Comparison of ENCODE assay signal across 33 mouse cellular contexts in genomic region chr9:8749878-8750277, GRCm38 (mm10).
"Had no signal": no experiment of that assay in that cellular context is flagged by ENCODE, and none has a peak within 500 bp of the region (broad histone marks: within the 10 kb centered on the region; RNA-seq: fewer than 3 reads in every experiment).

No protein-coding gene starts in this region.

- H3K9ac ChIP-seq: limb, embryonic 12.5 days; limb, embryonic 13.5 days; limb, embryonic 15.5 days; liver, embryonic 12.5 days; liver, embryonic 13.5 days; liver, embryonic 14.5 days; liver, embryonic 15.5 days; liver, postnatal 0 days; lung, embryonic 14.5 days; lung, embryonic 15.5 days; midbrain, embryonic 12.5 days; midbrain, embryonic 13.5 days; midbrain, embryonic 15.5 days; neural tube, embryonic 12.5 days; neural tube, embryonic 13.5 days had no signal

- H3K4me2 ChIP-seq: limb, embryonic 12.5 days; limb, embryonic 13.5 days; limb, embryonic 15.5 days; liver, embryonic 11.5 days; liver, embryonic 12.5 days; liver, embryonic 13.5 days; liver, embryonic 15.5 days; lung, embryonic 14.5 days; lung, embryonic 15.5 days; midbrain, embryonic 11.5 days; midbrain, embryonic 12.5 days; midbrain, embryonic 13.5 days; midbrain, embryonic 15.5 days; neural tube, embryonic 12.5 days; neural tube, embryonic 13.5 days had no signal

- H3K4me1 ChIP-seq: limb, embryonic 10.5 days; limb, embryonic 15.5 days; liver, embryonic 12.5 days; liver, embryonic 13.5 days; liver, embryonic 15.5 days; lung, embryonic 15.5 days; megakaryocyte, embryonic 14.5 days; midbrain, embryonic 10.5 days; midbrain, embryonic 12.5 days; midbrain, embryonic 13.5 days; midbrain, embryonic 15.5 days; neural tube, embryonic 12.5 days; neural tube, embryonic 13.5 days had no signal

- H3K4me3 ChIP-seq: limb, embryonic 10.5 days; limb, embryonic 12.5 days; limb, embryonic 13.5 days; limb, embryonic 15.5 days; liver, embryonic 12.5 days; liver, embryonic 13.5 days; liver, embryonic 15.5 days; lung, embryonic 15.5 days; megakaryocyte, embryonic 14.5 days; midbrain, embryonic 10.5 days; midbrain, embryonic 12.5 days; midbrain, embryonic 13.5 days; midbrain, embryonic 15.5 days; myocyte; neural tube, embryonic 12.5 days; neural tube, embryonic 13.5 days had no signal

- DNase-seq: left cerebral cortex, postnatal 4 days; liver; liver, embryonic 13.5 days; liver, postnatal 0 days; lung, adult 18-20 months; lung, adult 2 months; lung, embryonic 14.5 days; lung, postnatal 10 days; lung, postnatal 14 days; lung, postnatal 36 days; lung, postnatal 4 days; midbrain, embryonic 14.5 days had no signal

- H3K9me3 ChIP-seq: limb, embryonic 10.5 days; limb, embryonic 12.5 days; limb, embryonic 13.5 days; limb, embryonic 15.5 days; liver, embryonic 12.5 days; liver, embryonic 13.5 days; liver, embryonic 15.5 days; lung, embryonic 15.5 days; megakaryocyte, embryonic 14.5 days; midbrain, embryonic 10.5 days; midbrain, embryonic 12.5 days; midbrain, embryonic 13.5 days; midbrain, embryonic 15.5 days; neural tube, embryonic 12.5 days; neural tube, embryonic 13.5 days had no signal

- H3K36me3 ChIP-seq: limb, embryonic 10.5 days; limb, embryonic 12.5 days; limb, embryonic 13.5 days; limb, embryonic 15.5 days; liver, embryonic 12.5 days; liver, embryonic 13.5 days; liver, embryonic 15.5 days; lung, embryonic 15.5 days; midbrain, embryonic 10.5 days; midbrain, embryonic 12.5 days; midbrain, embryonic 13.5 days; midbrain, embryonic 15.5 days; neural tube, embryonic 12.5 days; neural tube, embryonic 13.5 days had no signal

- H3K27me3 ChIP-seq: limb, embryonic 12.5 days; limb, embryonic 13.5 days; limb, embryonic 15.5 days; liver, embryonic 12.5 days; liver, embryonic 13.5 days; liver, embryonic 15.5 days; lung, embryonic 15.5 days; megakaryocyte, embryonic 14.5 days; midbrain, embryonic 12.5 days; midbrain, embryonic 13.5 days; midbrain, embryonic 15.5 days; neural tube, embryonic 12.5 days; neural tube, embryonic 13.5 days had no signal

- H3K27ac ChIP-seq: limb, embryonic 10.5 days; limb, embryonic 12.5 days; limb, embryonic 13.5 days; limb, embryonic 15.5 days; liver, embryonic 12.5 days; liver, embryonic 13.5 days; liver, embryonic 14.5 days; liver, embryonic 15.5 days; lung, embryonic 15.5 days; macrophage; midbrain, embryonic 10.5 days; midbrain, embryonic 12.5 days; midbrain, embryonic 13.5 days; midbrain, embryonic 15.5 days; neural tube, embryonic 12.5 days; neural tube, embryonic 13.5 days had no signal

- ATAC-seq: liver, embryonic 12.5 days; liver, postnatal 0 days; lung, postnatal 0 days; midbrain, embryonic 13.5 days; midbrain, embryonic 15.5 days; midbrain, embryonic 16.5 days had no signal
